Mouse (Mus musculus): ENCODE measurements at regions not wholly inside any gene's neighbourhood (a gene's known extent, or its start where the extent isn't known, plus 50 kb on each side); places are given as distances from the start of the nearest gene placed in this dataset.

- DNase-seq (ENCODE audit: low read depth, low spot score): no peak
These were observed 510.6 kb upstream of the Cdh7 start for GRCm38 (mm10) chr1:109471671-109472070.

GRCm38 (mm10) chr1:109481387-109481786 is 500.8 kb upstream of the Cdh7 start:
- DNase-seq (ENCODE audit: low read depth, low spot score): no peak

- no peak for DNase-seq (ENCODE audit: low read depth, low spot score)
These were observed 486.3 kb upstream of the Cdh7 start for GRCm38 (mm10) chr1:109495936-109496335.

GRCm38 (mm10) chr1:109512632-109513259 is 469.5 kb upstream of the Cdh7 start:
- peak; percentile 65 for DNase-seq (ENCODE audit: low read depth, low spot score)

- no peak for DNase-seq (ENCODE audit: low read depth, low spot score)
These were observed 467.9 kb upstream of the Cdh7 start for GRCm38 (mm10) chr1:109514375-109514774.
